Mouse (Mus musculus) limb, embryonic 15.5 days (tissue): ENCODE data around the gene 1600014C10Rik. TPM values are rescaled to one million over a fixed set of nuclear protein-coding genes. Genes with fewer than 3 reads are reported as not detected.

Experiments used
- ATAC-seq: fragments of 200-750 bp; cut with Nextera tagmentation; 2 replicates; pipeline ENCODE4 v1.8.0; 2017; ENCODE audit warnings: low read depth, moderate TSS enrichment; ENCODE audit not compliant: insufficient number of reproducible peaks, low FRiP score, low TSS enrichment
- H3K27ac ChIP-seq: fragments of 300-500 bp; sonication (generic); 2 replicates; pipeline ENCODE4 v1.5.1; 2015; ENCODE audit warnings: moderate library complexity, mild to moderate bottlenecking, inconsistent platforms
- H3K27me3 ChIP-seq: fragments of 300-500 bp; sonication (generic); 2 replicates; pipeline ENCODE4 v1.6.1; 2015; ENCODE audit warnings: inconsistent platforms
- H3K36me3 ChIP-seq: fragments of 300-500 bp; sonication (generic); 2 replicates; pipeline ENCODE4 v1.6.1; 2015; ENCODE audit warnings: inconsistent platforms
- H3K4me1 ChIP-seq: fragments of 300-500 bp; sonication (generic); 2 replicates; pipeline ENCODE4 v1.6.1; 2015; ENCODE audit warnings: inconsistent platforms
- H3K4me2 ChIP-seq: fragments of 300-500 bp; sonication (generic); 2 replicates; pipeline ENCODE4 v1.6.1; 2015; ENCODE audit warnings: mild to moderate bottlenecking, inconsistent platforms
- H3K4me3 ChIP-seq: fragments of 300-500 bp; sonication (generic); 2 replicates; pipeline ENCODE4 v1.5.1; 2015; ENCODE audit warnings: mild to moderate bottlenecking, inconsistent platforms
- H3K9ac ChIP-seq: fragments of 300-500 bp; sonication (generic); 2 replicates; pipeline ENCODE4 v1.6.1; 2015; ENCODE audit warnings: inconsistent platforms
- H3K9me3 ChIP-seq: fragments of 300-500 bp; sonication (generic); 2 replicates; pipeline ENCODE4 v1.6.1; 2016; ENCODE audit warnings: inconsistent platforms
- WGBS: fragments of 180-500 bp; shearing (Covaris S2); methylation state at CpG from one replicate; pipeline ENCODE4 v1.1.7; 2015; 5-methylcytosine and 5-hydroxymethylcytosine counted together
- polyA plus RNA-seq: library from polyadenylated mRNA; unstranded; fragments of >200 nt; fragmentation: Nextera tagmentation; extraction: Ambion mirVana; gene quantifications from 2 replicates; pipeline ENCODE4 v1.2.1, GENCODE M21; 2015

Gene 1600014C10Rik
- polyA plus RNA-seq, 1 experiment from 2014 or later, result 17.6 TPM

- no peaks in the 10 kb centered on the region for H3K27me3 ChIP-seq
- H3K4me1 ChIP-seq, result peaks cover 23% of the 10 kb centered on the region
- H3K4me3 ChIP-seq, result no peak overlapping the region
- H3K9me3 ChIP-seq, result no peaks in the 10 kb centered on the region
- H3K36me3 ChIP-seq, result peaks cover 14% of the 10 kb centered on the region; the same call in 1 of the 2 replicates
- no peak overlapping the region for H3K9ac ChIP-seq
- WGBS, result 67% methylated on average over 4 of the region's 4 CpGs
- H3K27ac ChIP-seq, result no peak overlapping the region
- H3K4me2 ChIP-seq, result no peak overlapping the region
- no peak for ATAC-seq
Measured at GRCm38 (mm10) chr7:38186861-38187260, 3.8 kb downstream of the 1600014C10Rik start.

DNA sequence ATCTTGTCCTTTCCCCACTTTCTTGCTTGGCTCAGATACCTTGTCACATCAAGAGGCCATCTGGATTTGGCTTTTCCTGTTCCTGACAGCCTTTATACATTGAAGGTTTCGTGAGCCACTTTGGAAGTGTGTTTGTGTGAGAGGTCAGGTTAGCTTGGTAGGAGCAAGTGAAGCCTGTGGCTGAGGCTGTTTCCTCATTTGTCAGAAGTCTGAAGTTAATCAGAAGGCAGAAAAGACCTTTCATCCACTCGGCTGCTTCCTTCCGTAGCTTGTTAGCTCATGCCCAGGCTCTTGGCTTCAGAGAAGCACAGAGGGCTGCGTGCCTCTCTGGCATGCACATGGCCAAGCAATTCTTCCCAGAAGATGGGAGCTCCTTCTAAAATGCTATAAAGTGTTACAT lies 4.8 kb downstream of the 1600014C10Rik start:
- Histone ChIP-seq H3K27me3 (no peaks in the 10 kb centered on the region), H3K4me3 (no peak overlapping the region), H3K4me1 (peaks cover 17% of the 10 kb centered on the region), H3K36me3 (peaks cover 19% of the 10 kb centered on the region; the same call in 1 of the 2 replicates), H3K4me2 (no peak overlapping the region), H3K9ac (no peak overlapping the region), H3K9me3 (no peaks in the 10 kb centered on the region), H3K27ac (no peak overlapping the region)
- ATAC-seq, result no peak
- WGBS, result 69% methylated on average over 4 of the region's 4 CpGs

- H3K4me3 ChIP-seq, result no peak overlapping the region
- no peak overlapping the region for H3K4me2 ChIP-seq
- peaks cover 11% of the 10 kb centered on the region for H3K4me1 ChIP-seq
- 88% methylated on average over 8 of the region's 8 CpGs for WGBS
- H3K27me3 ChIP-seq, result no peaks in the 10 kb centered on the region
- H3K36me3 ChIP-seq, result peaks cover 19% of the 10 kb centered on the region; the same call in 1 of the 2 replicates
- no peak overlapping the region for H3K27ac ChIP-seq
- no peaks in the 10 kb centered on the region for H3K9me3 ChIP-seq
- no peak for ATAC-seq
- no peak overlapping the region for H3K9ac ChIP-seq
Measured at GRCm38 (mm10) chr7:38188281-38189075, 5.5 kb downstream of the 1600014C10Rik start.

DNA sequence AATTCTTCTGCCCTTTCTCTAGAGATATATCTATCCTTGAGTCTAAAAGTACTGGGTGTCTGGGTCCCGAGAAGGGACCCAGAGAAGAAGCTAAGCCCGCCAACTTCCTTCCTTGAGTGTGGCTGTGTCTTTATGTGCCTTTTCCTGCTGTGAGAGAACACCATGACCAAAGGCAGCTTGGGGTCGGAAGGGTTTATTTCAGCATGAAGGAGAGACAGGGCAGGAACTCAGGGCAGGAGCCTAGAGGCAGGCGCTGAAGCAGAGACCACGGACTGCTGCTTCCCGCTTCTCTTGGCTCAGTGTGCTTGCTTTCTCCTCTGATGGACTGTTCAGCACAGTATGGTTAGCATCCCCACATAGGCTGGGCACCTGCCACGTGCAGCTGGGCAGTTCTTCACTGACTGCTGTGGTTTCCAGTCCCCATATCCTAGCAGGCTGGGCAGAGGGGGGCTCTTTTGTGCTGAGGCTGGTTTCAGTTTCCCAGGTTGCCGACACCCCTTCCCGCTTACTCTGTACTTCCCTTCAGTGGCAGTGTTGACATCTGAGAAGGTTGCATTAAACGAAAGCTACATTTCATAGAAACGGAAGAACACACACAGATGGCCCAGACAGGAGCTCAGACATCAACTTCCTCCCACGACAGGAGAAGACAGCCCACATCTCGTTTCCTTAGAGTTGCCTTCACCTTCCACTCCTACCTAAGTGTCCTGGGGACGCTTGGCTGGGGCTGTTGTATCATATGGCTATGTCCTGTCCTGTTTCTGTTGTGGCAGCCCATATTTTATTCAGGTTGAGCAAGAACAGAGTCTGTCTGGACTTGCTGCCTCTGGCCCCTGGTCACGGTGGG lies 6.3 kb downstream of the 1600014C10Rik start:
- Histone ChIP-seq H3K4me3 (no peak overlapping the region), H3K4me2 (no peak overlapping the region), H3K9ac (no peak overlapping the region), H3K27ac (no peak overlapping the region), H3K27me3 (no peaks in the 10 kb centered on the region), H3K9me3 (no peaks in the 10 kb centered on the region), H3K4me1 (peaks cover 6% of the 10 kb centered on the region; the same call in 1 of the 2 replicates), H3K36me3 (peaks cover 19% of the 10 kb centered on the region; the same call in 1 of the 2 replicates)
- ATAC-seq, result no peak
- whole genome bisulfite sequencing, result 68% methylated on average over 15 of the region's 15 CpGs

GRCm38 (mm10) chr7:38190056-38190835 lies 7.2 kb downstream of the 1600014C10Rik start:
- H3K4me3 ChIP-seq, result no peak overlapping the region
- no peaks in the 10 kb centered on the region for H3K27me3 ChIP-seq
- H3K9me3 ChIP-seq, result no peaks in the 10 kb centered on the region
- H3K36me3 ChIP-seq, result peaks cover 27% of the 10 kb centered on the region; the same call in 1 of the 2 replicates
- H3K4me2 ChIP-seq, result no peak overlapping the region
- H3K4me1 ChIP-seq, result no peaks in the 10 kb centered on the region
- WGBS, result 89% methylated on average over 8 of the region's 8 CpGs
- no peak overlapping the region for H3K27ac ChIP-seq
- no peak overlapping the region for H3K9ac ChIP-seq
- ATAC-seq, result no peak

DNA sequence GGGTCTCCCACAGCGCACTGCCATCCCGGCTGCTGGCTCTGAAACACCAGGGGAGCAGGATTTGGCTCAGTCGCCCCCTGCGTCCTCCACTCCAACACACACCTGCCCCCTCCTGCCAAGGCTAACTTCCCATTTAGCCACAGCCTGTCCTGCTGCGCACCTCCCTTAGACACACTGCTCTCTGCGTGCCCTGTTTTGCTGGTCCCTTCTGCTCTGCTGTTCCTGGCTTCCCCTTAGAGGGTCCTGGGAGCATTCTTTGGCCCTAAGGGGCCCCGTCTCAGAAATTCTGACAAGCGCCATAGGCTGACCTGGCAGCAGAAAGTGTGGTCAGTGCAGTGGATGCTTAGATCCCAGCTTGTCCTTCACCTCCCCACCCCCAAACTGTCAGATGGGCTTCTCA lies 8.1 kb downstream of the 1600014C10Rik start:
- no peaks in the 10 kb centered on the region for H3K4me1 ChIP-seq
- H3K9me3 ChIP-seq, result no peaks in the 10 kb centered on the region
- no peak overlapping the region for H3K4me3 ChIP-seq
- H3K27me3 ChIP-seq, result no peaks in the 10 kb centered on the region
- peaks cover 31% of the 10 kb centered on the region; the same call in 1 of the 2 replicates for H3K36me3 ChIP-seq
- no peak overlapping the region for H3K4me2 ChIP-seq
- H3K9ac ChIP-seq, result no peak overlapping the region
- no peak overlapping the region for H3K27ac ChIP-seq
- no peak for ATAC-seq
- WGBS, result 74% methylated on average over 8 of the region's 8 CpGs

DNA sequence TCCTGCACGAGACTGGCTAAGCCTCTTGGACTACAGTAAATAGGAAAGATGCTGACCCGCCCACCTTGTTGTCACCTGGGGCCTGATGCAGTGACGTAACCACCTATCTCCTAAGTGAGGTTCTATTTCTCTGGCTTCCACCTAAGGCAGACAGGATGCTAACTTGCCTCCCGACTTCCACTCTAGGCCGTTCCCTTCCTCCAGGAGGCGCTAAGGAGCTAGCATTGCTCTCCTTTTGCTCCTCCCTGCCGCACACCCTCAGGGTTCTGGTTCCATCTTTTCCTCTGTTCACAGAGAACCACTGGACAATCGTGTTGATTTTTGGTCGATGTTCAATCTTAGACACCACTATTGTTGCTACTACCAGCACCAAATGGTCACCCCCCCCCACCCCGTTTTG lies 8.6 kb downstream of the 1600014C10Rik start:
- no peak for ATAC-seq
- H3K27me3 ChIP-seq, result no peaks in the 10 kb centered on the region
- H3K9me3 ChIP-seq, result no peaks in the 10 kb centered on the region
- H3K4me3 ChIP-seq, result no peak overlapping the region
- no peak overlapping the region for H3K27ac ChIP-seq
- 53% methylated on average over 10 of the region's 10 CpGs for WGBS
- H3K4me1 ChIP-seq, result no peaks in the 10 kb centered on the region
- H3K36me3 ChIP-seq, result peaks cover 33% of the 10 kb centered on the region; the same call in 1 of the 2 replicates
- H3K9ac ChIP-seq, result no peak overlapping the region
- no peak overlapping the region for H3K4me2 ChIP-seq

DNA sequence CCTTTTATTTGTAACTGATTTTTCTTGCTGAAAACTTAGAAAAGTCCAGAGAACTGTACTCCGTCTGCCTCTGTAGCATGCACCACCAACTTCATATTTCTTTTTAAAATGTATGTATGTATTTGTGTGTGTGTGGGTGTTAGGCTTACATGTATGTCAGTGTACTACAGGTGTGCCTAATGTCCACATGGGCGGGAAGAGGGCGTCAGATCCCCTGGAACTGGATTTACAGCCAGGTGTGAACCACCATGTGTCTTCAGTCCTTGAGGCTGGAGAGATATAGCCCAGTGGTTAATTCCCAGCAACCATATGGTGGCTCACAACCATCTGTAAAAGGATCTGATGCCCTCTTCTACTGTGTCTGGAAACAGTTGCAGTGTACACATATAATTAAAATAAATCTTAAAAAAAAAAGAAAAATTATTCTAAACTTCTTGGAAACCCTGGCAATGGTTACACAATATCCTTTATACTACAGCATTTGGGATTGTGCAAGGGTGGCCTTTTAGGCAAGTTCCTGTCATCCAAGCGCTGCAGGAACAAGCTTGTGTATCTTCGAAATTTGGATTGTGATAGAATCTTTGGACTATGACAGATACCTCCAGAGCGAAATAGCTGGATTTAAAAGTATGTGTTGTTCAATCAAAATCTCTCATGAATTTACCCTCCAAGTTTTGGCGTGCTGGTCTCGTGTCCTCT lies 17.0 kb downstream of the 1600014C10Rik start:
- Histone ChIP-seq H3K9ac (no peak overlapping the region), H3K27me3 (no peaks in the 10 kb centered on the region), H3K4me2 (peak overlapping the region; percentile 44), H3K4me1 (peaks cover 8% of the 10 kb centered on the region), H3K9me3 (no peaks in the 10 kb centered on the region), H3K27ac (no peak overlapping the region), H3K36me3 (peaks cover 10% of the 10 kb centered on the region; the same call in 1 of the 2 replicates), H3K4me3 (no peak overlapping the region)
- 61% methylated on average over 8 of the region's 8 CpGs for WGBS
- no peak for ATAC-seq

DNA sequence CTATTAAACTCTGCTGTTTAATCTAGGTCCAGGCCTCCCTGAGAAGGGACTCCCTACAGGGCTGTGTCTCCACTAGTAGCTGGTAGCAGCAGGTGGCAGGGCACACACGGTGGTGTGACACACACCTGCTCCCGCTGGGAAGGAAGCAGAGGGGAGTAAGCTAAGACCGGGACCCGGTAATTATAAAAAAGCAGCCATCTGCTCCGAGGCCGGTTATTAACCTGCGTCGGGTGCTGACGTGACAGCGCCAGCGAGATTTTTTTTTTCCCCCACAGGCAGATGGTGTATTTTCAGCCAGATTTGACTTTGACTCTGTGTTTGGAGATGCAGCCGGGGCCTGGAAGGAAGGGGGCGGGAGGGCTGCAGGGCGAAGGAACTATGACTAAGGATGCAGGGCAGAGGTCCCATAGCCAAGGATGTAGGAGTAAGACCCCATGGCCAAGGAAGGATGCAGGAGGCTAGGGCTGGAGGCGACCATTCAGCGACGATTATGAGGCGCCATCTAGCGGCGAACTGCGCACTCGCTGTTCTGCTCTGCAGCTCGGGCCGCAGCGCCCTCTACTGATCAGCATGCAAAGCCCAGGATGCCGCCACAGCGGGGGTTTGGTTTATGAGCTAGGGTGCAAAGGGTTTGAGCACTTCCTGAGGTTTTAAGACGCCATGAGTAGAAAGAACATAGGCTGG lies 17.7 kb downstream of the 1600014C10Rik start:
- H3K4me2 ChIP-seq, result peak overlapping the region; percentile 44
- H3K27me3 ChIP-seq, result no peaks in the 10 kb centered on the region
- H3K4me1 ChIP-seq, result peaks cover 8% of the 10 kb centered on the region
- no peaks in the 10 kb centered on the region for H3K9me3 ChIP-seq
- H3K4me3 ChIP-seq, result no peak overlapping the region
- H3K36me3 ChIP-seq, result 0 out of 2 replicates have a peak, but pooled peaks cover 8% of the 10 kb centered on the region
- no peak overlapping the region for H3K27ac ChIP-seq
- ATAC-seq, result peak; percentile 77; the same call in 1 of the 2 replicates
- 2% methylated on average over 28 of the region's 28 CpGs for WGBS
- H3K9ac ChIP-seq, result no peak overlapping the region

DNA sequence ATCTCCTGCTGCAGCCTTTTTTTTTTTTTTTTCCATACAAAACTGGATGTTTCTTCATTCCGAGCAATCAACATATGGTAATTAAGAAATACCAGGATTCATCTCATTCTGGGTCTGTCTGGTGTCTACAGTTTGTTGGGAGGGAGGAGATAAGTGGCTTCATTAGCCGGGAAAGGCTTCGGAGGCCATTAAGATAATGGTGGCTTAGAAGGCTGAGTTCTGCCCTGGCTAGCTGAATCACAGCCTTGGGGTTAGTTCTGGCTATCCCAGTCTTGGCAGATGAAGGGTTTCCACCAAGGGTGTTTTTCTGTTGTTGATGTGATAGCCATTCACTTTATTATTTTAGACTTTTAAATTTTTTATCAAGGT lies 18.3 kb downstream of the 1600014C10Rik start:
- no peak for ATAC-seq
- H3K27me3 ChIP-seq, result no peaks in the 10 kb centered on the region
- H3K9me3 ChIP-seq, result no peaks in the 10 kb centered on the region
- 20% methylated on average over 3 of the region's 3 CpGs for WGBS
- 0 out of 2 replicates have a peak, but pooled peaks cover 3% of the 10 kb centered on the region for H3K36me3 ChIP-seq
- H3K9ac ChIP-seq, result no peak overlapping the region
- H3K4me2 ChIP-seq, result no peak overlapping the region
- no peak overlapping the region for H3K4me3 ChIP-seq
- no peak overlapping the region for H3K27ac ChIP-seq
- peaks cover 8% of the 10 kb centered on the region for H3K4me1 ChIP-seq
